Mouse (Mus musculus): ENCODE results near the gene Dgkh.
A peak's percentile ranks its signal among the peaks of the same experiment; 100 is the strongest.

- TF ChIP-seq CTCF (IDR thresholded peaks at IDR 0.05; ENCODE audit: low read depth) (peak; percentile 59), EP300 (IDR thresholded peaks at IDR 0.05; ENCODE audit: low read depth) (no peak)
Measured at GRCm38 (mm10) chr14:78510713-78511112, 221.9 kb downstream of the Dgkh start.

Data from liver, postnatal 0 days (tissue).